Comparison of ENCODE assay signal across 8 mouse cellular contexts in the genomic region with DNA sequence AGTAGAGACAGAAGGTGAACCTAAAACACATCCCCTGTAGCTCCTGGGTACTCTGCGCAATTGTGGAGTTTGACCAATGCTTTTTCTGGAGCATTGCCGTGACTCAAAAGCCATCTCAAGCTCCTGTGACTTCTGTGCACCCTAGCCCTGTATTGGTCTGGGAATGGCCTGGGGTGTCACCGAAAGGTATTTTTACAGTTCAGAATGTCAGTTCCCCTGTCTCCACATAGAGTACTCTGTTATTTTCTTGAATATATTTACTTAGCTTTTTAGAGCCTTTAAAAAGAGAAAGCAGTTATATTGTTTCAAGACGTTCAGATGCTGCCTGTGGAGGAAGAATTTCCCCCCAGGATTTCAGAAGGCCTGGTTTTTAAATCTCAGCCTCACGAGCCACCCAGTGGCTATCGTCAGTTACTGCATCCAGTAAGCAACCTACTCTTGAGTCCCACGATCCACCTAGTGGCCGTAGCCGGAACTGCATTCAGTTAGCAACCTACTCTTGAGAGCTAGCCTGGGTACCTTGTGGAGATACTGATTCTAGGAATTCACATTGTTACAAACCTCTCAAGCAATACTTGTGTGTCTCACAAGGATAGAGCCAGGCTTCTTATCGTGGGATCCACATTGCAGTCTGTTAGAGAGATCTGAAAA. TPM values are rescaled to one million over a fixed set of nuclear protein-coding genes. Genes with fewer than 3 reads are reported as not detected.
A peak's percentile ranks its signal among the peaks of the same experiment; 100 is the strongest.
DNase-seq lines count a peak whose midpoint lies in the region; ATAC-seq and TF ChIP-seq lines count a peak whose summit lies in the region.

No protein-coding gene starts in this region.

- no peak overlapping the region for H3K4me3 ChIP-seq in heart, embryonic 12.5 days
- H3K4me3 ChIP-seq in limb, embryonic 13.5 days, result no peak overlapping the region
- no peak overlapping the region for H3K4me3 ChIP-seq in midbrain, postnatal 0 days (ENCODE audit: low read depth, low read length)

- WGBS in heart, embryonic 12.5 days, result 29% methylated on average over 10 of the region's 10 CpGs
- 28% methylated on average over 10 of the region's 10 CpGs for WGBS in limb, embryonic 13.5 days
- WGBS in midbrain, postnatal 0 days, result 27% methylated on average over 10 of the region's 10 CpGs

- peaks cover 51% of the 10 kb centered on the region for H3K36me3 ChIP-seq in heart, embryonic 12.5 days
- H3K36me3 ChIP-seq in limb, embryonic 13.5 days, result peaks cover 70% of the 10 kb centered on the region
- peaks cover 26% of the 10 kb centered on the region for H3K36me3 ChIP-seq in midbrain, postnatal 0 days (ENCODE audit: insufficient read depth, low read length)

- H3K4me1 ChIP-seq in heart, embryonic 12.5 days (replicated peaks), result no peaks in the 10 kb centered on the region
- no peaks in the 10 kb centered on the region for H3K4me1 ChIP-seq in limb, embryonic 13.5 days
- no peaks in the 10 kb centered on the region for H3K4me1 ChIP-seq in midbrain, postnatal 0 days (ENCODE audit: insufficient read depth, low read length)

- TF ChIP-seq CTCF in midbrain, postnatal 0 days (IDR thresholded peaks at IDR 0.05), result peak; percentile 100

- peak; percentile 84 to 94 for DNase-seq in heart, adult 18-20 months
- DNase-seq in embryo, embryonic 11.5 days (ENCODE audit: low read depth, low spot score), result peak; percentile 82
- DNase-seq in kidney, adult 9 months, result peak; percentile 95
- peak; percentile 96 for DNase-seq in midbrain, postnatal 0 days (ENCODE audit: low spot score)
- peak; percentile 74 to 85 for DNase-seq in spleen, postnatal 14 days (ENCODE audit: low spot score in 2 of 2)

- H3K9me3 ChIP-seq in heart, embryonic 12.5 days (replicated peaks), result no peaks in the 10 kb centered on the region
- no peaks in the 10 kb centered on the region for H3K9me3 ChIP-seq in limb, embryonic 13.5 days
- no peaks in the 10 kb centered on the region for H3K9me3 ChIP-seq in midbrain, postnatal 0 days (ENCODE audit: low read length)

- no peaks in the 10 kb centered on the region for H3K27me3 ChIP-seq in heart, embryonic 12.5 days (replicated peaks)
- no peaks in the 10 kb centered on the region for H3K27me3 ChIP-seq in limb, embryonic 13.5 days
- H3K27me3 ChIP-seq in midbrain, postnatal 0 days (ENCODE audit: insufficient read depth, low read length), result no peaks in the 10 kb centered on the region

- ATAC-seq in heart, embryonic 12.5 days (ENCODE audit: insufficient number of reproducible peaks, low FRiP score), result no peak
- peak; percentile 98 for ATAC-seq in granulocyte monocyte progenitor cell, adult 5-6 weeks (replicated peaks; ENCODE audit: poor library complexity, severe bottlenecking)
- ATAC-seq in limb, embryonic 13.5 days (ENCODE audit: low FRiP score, low read depth), result peak; percentile 77; the same call in 1 of the 2 replicates
- ATAC-seq in midbrain, postnatal 0 days (ENCODE audit: low FRiP score), result peak; percentile 78

- H3K4me2 ChIP-seq in heart, embryonic 12.5 days, result no peak overlapping the region
- H3K4me2 ChIP-seq in limb, embryonic 13.5 days (replicated peaks), result no peak overlapping the region
- H3K4me2 ChIP-seq in midbrain, postnatal 0 days (ENCODE audit: low read depth, low read length, poor library complexity, severe bottlenecking), result no peak overlapping the region

- no peak overlapping the region for H3K27ac ChIP-seq in heart, embryonic 12.5 days (ENCODE audit: poor library complexity, severe bottlenecking)
- H3K27ac ChIP-seq in limb, embryonic 13.5 days, result no peak overlapping the region
- no peak overlapping the region for H3K27ac ChIP-seq in midbrain, postnatal 0 days (ENCODE audit: low read depth, low read length)

- H3K9ac ChIP-seq in heart, embryonic 12.5 days, result no peak overlapping the region
- H3K9ac ChIP-seq in limb, embryonic 13.5 days, result no peak overlapping the region
- no peak overlapping the region for H3K9ac ChIP-seq in midbrain, postnatal 0 days (replicated peaks; ENCODE audit: low read length, poor library complexity, severe bottlenecking)

RNA-seq across cellular contexts. Expression of gene Psmd6, which starts 22.3 kb away (rescaled TPM):
- total RNA-seq in heart, adult 18-20 months (2021), result 10 to 100 TPM; 85.5 to 89.7 TPM
- 194 and 195 TPM in 2 replicates for polyA plus RNA-seq in heart, embryonic 12.5 days (2016; fragmentation: Nextera tagmentation; extraction: Ambion mirVana)
- 108 and 137 TPM in 2 replicates for total RNA-seq in granulocyte monocyte progenitor cell, adult 5-6 weeks (2014; fragmentation: Nextera tagmentation)
- 265 and 275 TPM in 2 replicates for total RNA-seq in granulocyte monocyte progenitor cell, adult 5-6 weeks (2017)
- polyA plus RNA-seq in limb, embryonic 13.5 days (2015; fragmentation: Nextera tagmentation; extraction: Ambion mirVana), result 259 TPM in 2 replicates
- total RNA-seq in midbrain, postnatal 0 days (2014; rRNA removed), result 131 and 166 TPM in 2 replicates
- polyA plus RNA-seq in midbrain, postnatal 0 days (2015; fragmentation: Nextera tagmentation; extraction: Ambion mirVana), result 225 and 233 TPM in 2 replicates
